Mouse (Mus musculus): ENCODE results near the gene Gm5741.

Gm5741 gene

GRCm38 (mm10) chr8:85027922-85028321 is 39.9 kb downstream of the Gm5741 start:
- DNase-seq (ENCODE audit: low read depth): no peak

GRCm38 (mm10) chr8:85027516-85027855 is 40.3 kb downstream of the Gm5741 start:
- DNase-seq (ENCODE audit: low read depth): no peak

- DNase-seq (ENCODE audit: low read depth): peak; percentile 98
Observed at GRCm38 (mm10) chr8:85026670-85027515, 40.9 kb downstream of the Gm5741 start, which contains the start of gene Trir. Trir (plus strand) TSS chr8:85026823.

- DNase-seq (ENCODE audit: low read depth): peak; percentile 91
Observed at GRCm38 (mm10) chr8:85025098-85025932, 42.5 kb downstream of the Gm5741 start, which contains the start of gene Asna1. Asna1 (minus strand) TSS chr8:85025281.

- no peak for DNase-seq (ENCODE audit: low read depth)
Observed at GRCm38 (mm10) chr8:85023846-85024245, 43.9 kb downstream of the Gm5741 start.

- DNase-seq (ENCODE audit: low read depth): no peak
Observed at GRCm38 (mm10) chr8:85021514-85022055, 46.2 kb downstream of the Gm5741 start.

All from c-Kit-positive CD71-negative TER-119-negative erythroid progenitor cells, embryonic 14.5 days (primary cell).